Mouse (Mus musculus) lung, postnatal 0 days (tissue): ENCODE results near the gene Rnf144a.
A peak's percentile ranks its signal among the peaks of the same experiment; 100 is the strongest.

Source experiments
- CTCF ChIP-seq: IDR thresholded peaks from 2 replicates; pipeline ENCODE4 v1.5.1; 2016; ENCODE audit warnings: antibody characterized with exemption, mild to moderate bottlenecking
- EP300 ChIP-seq: IDR thresholded peaks from 2 replicates; pipeline ENCODE4 v1.6.1; 2016; ENCODE audit warnings: antibody characterized with exemption, mild to moderate bottlenecking, control low read depth

- peak; percentile 92 for TF ChIP-seq CTCF
- TF ChIP-seq EP300 = no peak
These were observed at the start of gene Rnf144a for GRCm38 (mm10) chr12:26415104-26415771.
